Mouse (Mus musculus): ENCODE data around the gene Eef1e1.
"Not testable (repeated sequence)": the region's sequence is repeated elsewhere in the genome, so short reads cannot be mapped to it uniquely, and the experiment has no call there.

Eef1e1 gene

DNA sequence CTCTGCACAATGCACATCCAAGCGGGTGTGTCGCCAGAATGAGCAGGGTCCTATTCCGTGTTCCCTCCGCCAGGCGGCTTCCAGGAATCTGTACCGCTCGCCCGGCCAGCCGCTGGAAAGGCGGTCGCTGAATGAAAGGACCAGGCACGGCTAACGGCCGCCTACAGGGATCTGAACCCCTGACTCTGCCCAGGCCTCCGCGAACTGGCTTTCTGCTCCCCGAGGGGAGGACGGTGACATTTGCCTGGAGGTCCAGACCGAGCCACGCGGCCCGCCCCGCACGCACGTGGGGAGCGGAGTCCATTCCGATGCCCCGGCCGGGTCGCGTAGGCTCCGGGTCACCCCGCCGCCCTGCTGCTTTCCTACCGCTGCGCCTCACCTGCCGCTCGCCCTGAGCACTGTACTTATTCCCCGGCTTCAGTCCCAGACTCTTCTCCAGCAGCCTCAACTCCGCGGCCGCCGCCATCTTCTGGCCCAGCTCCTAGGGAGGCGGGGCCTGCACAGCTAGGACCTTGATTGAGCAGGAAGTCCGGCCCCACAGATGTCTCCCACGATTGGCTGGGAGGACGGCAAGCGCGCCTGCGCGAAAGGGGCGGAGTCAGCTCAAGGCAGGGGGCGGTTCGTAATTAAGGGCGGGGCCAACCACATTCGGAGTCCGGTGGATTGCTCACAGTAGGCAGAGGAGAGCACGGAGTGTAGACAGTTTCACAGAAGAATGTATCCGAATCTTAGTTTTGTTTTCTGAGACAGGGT is at the start of gene Eef1e1:
Gene Eef1e1 (minus strand): TSS at position 531 of the 753 bp plus-strand sequence.
- peak; percentile 94 for DNase-seq (ENCODE audit: low read depth, low spot score)

DNA sequence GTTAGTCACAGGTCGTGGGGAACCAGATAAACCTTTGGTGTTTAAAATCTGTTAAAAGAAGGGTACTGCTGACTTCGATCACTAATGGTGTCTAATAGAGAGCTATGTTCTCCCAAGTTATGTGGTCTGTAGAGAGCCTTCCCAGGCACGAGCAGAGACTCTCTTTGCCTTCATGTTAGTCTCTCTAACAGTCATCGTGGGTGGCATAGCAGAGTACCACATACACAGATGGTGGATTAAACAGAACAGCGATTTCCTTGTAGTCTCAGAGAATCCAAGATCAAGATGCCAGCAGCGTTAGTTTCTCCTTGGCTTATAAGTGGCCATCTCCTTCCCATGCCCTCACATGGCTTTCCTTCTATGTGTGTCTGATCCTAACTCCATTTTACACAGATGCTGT is 32.0 kb upstream of the Eef1e1 start:
- no peak for DNase-seq (ENCODE audit: low read depth, low spot score)

DNA sequence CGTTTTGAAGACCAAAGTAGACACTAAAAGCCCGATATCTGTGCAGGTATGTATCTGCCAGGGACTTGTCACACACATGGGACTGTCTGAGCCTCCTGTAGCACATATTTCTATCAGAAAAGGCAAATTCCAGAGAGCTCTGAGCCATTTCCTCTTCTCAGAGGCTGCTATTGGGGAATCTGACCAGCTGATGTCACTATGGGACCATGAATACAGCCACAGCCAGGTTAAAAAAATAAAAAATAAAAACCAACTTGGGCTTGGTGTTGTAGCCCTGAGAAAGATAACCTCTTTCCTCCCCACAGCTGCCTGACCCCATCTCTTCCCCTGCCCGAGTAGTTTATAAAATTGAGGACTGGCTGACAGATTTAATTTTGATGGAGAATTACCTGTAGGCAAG is 31.2 kb upstream of the Eef1e1 start:
- no peak for DNase-seq (ENCODE audit: low read depth, low spot score)

DNA sequence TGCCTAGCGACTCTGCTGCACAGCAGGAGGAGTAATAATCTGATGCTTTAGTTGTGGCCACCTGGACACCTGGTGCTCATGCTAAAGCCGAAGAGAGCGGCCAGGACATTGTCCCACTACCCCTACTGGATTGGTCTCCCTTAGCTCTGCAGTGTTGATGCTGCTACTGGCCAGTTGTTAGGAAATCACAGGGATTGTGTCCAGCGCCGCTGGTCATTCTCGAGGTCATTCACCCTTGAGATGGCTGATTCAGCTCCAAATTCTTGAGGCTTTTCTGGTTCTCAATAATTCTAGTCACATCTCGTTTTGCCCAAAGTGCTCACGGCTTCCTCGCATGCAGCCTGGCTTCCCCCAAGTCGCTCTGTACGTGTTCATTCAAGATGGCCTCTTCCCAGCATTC is 29.9 kb upstream of the Eef1e1 start:
- DNase-seq (ENCODE audit: low read depth, low spot score): no peak

DNA sequence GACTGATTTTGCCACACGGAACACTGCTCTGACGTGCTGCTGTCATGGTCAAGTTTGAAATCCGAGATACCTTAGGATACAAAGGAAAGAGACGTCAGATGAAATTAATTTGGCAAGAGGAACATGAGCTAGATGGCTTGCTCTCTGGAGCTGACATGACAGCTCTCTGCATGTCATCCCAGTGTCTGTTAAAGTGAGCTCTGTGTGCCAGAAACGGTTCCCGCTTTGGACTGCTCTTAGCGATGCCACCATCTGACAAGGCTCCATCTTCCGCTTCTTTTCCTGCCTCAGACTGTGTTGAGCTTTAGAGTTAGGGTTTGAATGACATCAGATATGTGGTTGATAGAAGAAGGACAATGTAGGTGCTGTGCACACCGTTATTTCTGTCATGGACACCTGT is 13.5 kb upstream of the Eef1e1 start:
- DNase-seq (ENCODE audit: low read depth, low spot score): no peak

DNA sequence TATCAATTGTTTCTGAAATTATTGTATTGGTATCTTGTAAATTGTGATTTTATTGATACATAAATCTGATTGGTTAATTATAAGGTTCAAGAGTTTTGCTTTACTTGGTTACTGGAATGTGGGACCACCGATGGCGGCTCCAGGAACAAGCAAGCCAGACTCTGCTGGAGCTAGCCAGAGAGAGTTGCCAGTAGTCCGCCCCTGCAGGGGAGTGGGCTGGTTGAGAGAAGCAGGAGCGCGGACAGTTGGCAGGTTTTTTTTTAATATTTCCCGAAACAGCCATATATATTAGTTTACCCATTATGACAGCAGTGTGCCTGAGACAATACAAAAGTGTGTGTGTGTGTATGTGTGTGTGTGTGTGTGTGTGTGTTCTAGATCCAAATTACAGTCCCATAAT is 12.6 kb upstream of the Eef1e1 start:
- DNase-seq (ENCODE audit: low read depth, low spot score): not testable (repeated sequence)

DNA sequence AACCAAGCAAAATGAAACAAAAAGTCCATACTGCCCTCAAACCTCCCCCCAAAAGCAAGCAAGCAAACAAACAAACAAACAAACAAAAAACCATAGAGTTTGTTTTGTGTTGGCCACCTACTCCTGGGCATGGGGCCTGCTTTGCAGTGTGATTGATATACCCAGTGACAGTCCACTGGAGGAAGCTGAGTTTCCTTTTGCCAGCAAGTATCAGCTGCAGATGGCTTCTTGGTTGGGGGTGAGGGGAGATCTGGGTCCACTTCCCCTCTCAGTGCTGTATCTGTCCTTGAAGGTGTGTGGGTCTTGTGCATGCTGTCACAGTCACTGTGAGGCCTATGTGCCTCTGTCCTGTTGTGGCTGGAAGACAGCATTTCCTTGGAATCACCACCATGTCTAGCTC is 11.2 kb upstream of the Eef1e1 start:
- DNase-seq (ENCODE audit: low read depth, low spot score): no peak

DNA sequence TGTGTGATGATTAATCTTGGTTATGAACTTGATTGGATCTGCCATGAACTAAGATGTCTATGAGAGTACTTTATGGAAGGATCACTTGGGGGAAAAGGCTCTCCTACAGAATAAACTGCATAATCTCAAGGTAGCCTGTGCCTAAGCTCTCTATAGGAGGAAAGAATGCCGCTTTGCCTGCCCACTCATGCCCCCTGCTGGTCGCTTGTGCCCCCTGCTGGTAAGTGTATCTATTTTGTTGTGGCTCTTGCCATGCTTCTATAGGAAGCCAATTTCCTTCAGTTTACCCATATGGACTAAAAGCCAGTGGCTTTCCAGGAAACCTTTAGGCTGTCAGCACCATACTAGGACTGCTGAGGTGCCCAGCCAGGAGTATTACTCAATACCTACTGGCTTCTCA is 9.7 kb upstream of the Eef1e1 start:
- DNase-seq (ENCODE audit: low read depth, low spot score): no peak

DNA sequence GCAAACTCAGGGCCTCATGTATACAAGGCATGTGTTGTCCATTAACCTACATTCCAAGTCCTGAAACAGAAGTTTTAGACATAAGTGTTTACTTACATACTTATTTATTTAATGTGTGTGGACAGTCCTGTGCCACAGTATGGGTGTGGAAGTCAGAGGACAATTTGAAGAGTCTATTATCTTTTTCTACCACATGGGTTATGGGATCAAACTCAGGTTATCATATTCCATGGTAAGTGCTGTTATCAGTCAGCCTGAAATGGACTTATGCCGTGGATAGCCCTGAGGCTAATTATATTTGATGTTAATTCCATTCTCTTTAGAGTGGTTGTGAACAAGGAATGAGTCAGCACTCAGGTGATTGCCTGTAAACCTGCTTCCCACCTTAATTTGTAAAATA is 5.9 kb upstream of the Eef1e1 start:
- DNase-seq (ENCODE audit: low read depth, low spot score): no peak

DNA sequence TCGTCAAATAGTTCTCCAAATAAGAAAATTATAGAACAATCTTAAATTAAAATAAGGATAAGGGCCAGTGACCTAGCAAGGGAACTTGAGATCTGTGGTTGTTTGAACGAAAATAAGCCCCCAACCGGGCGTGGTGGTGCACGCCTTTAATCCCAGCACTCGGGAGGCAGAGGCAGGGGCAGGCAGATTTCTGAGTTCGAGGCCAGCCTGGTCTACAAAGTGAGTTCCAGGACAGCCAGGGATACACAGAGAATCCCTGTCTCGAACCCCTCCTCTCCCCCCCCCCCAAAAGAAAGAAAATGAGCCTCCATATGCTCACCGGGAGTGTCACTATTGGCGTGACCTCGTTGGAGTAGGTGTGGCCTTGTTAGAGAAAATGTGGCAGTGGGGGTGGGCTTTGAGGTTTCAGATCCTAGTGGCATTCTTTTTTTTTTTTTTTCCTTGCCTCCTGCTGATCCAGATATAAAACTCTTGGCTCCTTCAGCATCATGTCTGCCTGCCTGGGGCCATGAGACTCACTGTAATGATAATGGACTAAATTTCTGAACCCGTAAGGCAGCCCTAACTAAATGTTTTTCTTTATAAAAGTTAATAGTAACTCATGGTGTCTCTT is 772 bp upstream of the Eef1e1 start:
- no peak for DNase-seq (ENCODE audit: low read depth, low spot score)

DNA sequence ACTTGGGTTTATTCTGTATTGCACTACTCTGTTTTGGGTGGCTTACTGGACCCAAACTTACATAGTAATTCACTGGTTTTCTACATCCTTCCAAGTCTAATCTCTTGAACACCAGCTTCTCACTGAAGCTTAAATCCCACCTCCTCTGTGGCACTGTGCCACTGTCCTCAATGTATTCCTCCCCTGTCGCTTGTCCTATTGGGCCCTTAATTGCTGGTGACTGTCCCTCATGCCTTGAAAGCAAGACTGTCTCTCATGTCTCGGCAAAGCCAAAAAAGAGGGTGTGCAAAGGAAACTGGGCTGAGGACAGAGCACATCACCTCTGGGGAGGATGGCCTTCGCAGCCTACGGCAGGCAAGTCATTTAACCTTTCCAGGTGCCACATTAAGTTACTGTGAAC is 993 bp downstream of the Eef1e1 start:
- DNase-seq (ENCODE audit: low read depth, low spot score): no peak

DNA sequence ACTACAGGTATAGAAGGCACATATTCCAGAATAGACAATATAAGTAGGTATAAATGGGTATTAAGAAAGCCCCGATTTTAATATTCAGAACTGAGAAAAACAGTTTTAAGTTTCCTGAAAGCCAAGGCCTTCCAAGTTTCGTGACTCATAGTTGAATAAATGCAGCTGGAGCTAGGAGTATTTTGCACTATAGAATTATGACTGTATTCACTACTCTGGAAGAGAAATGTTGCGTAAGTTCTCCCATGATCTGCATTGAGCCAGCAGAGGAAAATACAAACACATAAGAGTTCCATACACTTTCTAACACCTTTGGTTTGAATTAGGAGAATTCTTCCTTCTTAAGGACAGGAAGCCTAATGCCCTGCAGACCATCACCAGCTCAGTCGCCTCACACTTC is 8.6 kb downstream of the Eef1e1 start:
- DNase-seq (ENCODE audit: low read depth, low spot score): no peak

DNA sequence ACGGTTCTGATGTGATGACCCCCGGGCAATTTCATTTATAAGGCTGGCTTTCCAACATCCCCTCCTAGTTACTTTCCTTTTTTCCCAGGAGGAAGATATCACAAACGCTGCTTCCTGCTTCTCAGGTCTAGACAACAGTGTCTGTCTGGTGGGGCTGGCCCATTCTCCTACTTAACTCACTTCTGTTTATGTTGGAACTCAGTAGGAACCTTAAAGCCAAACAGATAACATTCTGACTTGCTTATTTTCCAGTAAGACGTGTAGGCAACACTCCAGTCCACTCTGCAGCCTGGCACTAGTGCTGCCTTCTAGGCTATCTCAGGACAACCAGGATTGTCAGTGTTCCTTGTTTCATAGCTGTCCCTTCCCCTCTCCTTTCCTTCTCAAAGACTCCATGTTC is 9.8 kb downstream of the Eef1e1 start:
- no peak for DNase-seq (ENCODE audit: low read depth, low spot score)

DNA sequence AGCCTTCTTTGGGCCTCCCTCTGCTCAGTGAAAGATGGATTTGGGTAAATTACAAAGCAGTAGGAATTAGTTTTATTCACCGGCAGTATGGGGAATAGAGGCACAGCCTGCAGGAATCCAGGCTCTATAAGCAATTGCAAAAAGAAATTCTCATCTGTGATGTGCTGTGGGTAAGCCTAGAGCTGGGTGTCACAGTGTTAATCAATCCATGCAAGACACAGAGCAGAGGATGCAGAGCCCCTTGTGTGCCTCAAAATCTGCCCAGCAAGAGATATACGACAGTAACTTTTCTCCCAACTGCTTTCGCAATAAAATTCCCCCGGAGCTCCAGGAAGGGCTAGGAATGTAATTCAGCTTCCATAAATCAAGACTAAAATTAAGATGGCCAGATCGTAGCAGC is 17.4 kb downstream of the Eef1e1 start:
- DNase-seq (ENCODE audit: low read depth, low spot score): no peak

DNA sequence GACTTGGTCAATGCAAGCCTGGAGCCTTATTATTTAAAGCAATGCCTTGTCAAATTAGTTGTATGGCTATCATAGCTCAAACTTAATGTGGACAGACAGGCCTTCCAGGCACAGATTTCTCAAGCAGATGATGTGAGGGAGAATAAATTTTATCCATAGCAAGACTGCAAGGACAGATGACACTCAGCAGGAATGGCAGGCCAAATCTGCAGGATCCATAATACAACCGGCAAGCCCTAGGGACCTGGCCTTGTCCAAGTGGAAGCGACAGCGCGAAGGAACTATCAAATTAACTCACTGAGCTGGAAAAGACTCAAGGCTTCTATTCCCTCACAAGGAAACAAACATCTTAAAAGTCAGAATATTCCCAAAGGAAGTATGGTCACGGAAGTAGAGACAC is 17.9 kb downstream of the Eef1e1 start:
- DNase-seq (ENCODE audit: low read depth, low spot score): no peak

DNA sequence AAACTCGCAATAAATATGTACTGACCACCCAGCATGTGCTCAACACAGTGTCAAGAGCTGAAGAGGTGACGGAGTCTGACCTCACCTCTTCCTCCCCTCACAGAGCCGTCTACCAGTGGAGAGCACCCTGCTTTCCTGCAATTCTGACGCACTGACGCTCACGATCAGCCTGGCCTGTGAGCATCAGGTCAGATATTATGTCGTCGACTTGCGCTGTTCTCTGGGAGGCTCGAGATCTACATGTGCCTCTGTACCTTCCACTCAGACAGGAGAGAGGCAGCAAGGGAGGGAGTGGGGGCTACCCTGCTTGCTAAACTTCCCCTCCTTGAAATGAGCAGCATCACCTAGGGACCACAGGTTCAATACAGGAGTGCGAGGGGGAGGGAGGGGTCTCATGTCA is 20.2 kb downstream of the Eef1e1 start:
- no peak for DNase-seq (ENCODE audit: low read depth, low spot score)

DNA sequence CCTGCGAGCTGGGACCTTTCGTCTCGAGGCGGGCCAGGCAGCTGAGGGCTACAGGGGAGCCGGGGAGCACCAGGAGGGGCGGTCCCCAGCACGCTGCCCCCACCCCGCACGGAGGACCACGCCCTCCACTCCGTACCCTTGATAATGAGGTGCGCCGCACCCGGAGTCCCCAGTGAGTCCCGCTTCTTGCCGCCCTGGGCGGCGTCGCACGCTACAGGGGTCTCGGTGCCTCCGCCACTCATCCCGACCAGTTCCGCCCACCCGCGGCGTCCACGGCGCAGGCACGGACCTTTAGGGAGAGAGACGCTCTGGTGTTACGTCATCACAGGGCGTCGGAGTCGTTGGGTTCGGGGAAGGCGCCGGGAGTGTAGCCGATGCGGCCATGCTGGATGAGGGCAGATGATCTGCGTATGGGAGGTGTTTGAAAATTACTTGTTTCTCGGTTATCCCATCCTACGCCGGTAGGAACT is 24.0 kb downstream of the Eef1e1 start, which contains the start of gene Bloc1s5:
Gene Bloc1s5 (minus strand): TSS at position 310 of the 470 bp plus-strand sequence.
- DNase-seq (ENCODE audit: low read depth, low spot score): peak; percentile 91

DNA sequence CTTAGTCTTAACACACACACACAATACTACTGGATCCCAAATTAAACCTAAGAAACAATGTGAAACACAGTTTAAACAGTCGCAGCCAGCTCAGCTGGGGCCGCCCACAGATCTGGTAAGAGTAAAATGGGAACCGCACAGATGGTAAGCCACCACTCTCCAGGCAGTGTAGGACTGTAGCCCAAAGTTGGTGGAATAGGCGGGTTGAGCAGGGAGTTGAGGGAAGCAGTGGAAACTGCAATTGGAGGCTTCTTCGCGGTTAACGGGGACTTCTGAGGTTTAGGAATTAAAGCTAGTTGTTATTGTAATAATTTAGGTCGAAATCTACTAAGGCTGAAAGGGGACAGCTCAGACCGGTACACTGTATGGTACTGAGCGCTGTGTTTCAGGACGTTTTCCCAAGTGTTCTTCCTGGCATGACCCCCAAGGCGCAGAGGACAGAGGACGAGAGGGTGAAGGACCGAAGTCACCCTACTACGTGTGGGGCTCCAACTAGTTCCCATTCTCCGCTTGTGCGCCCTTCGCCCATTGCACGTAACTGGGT is 24.5 kb downstream of the Eef1e1 start:
- DNase-seq (ENCODE audit: low read depth, low spot score): no peak

DNA sequence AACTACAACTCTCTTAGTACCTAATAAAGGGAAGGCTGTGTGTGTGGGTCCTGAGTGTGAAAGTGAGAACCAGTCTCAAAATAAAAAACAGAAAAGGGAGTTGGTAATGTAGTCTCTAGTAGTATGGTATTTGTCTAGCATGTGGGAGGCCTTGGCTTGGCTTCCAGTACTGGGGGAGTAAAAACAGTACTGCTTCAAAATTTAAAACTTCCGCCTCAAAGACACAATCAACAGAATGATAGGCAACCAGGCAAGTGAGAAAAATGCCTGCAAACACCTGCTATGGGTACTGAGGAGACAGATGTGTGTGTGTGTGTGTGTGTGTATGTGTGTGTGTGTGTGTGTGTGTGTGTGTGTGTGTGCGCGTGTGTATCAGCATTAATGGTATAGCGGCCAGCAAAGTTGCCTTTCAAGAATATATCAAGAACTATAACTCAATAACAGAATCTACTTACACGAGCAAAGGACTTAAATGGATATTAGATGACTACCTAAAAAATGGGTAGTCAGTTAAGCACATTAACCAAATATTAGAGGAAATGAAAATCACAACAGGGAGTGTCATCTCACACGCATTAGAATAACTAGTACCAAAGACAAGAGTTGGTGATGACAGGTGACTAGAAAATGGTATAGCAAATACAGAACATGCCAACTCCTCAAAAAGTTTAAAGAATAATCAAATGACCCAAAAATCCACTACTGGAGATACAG is 25.4 kb downstream of the Eef1e1 start:
- no peak for DNase-seq (ENCODE audit: low read depth, low spot score)

DNA sequence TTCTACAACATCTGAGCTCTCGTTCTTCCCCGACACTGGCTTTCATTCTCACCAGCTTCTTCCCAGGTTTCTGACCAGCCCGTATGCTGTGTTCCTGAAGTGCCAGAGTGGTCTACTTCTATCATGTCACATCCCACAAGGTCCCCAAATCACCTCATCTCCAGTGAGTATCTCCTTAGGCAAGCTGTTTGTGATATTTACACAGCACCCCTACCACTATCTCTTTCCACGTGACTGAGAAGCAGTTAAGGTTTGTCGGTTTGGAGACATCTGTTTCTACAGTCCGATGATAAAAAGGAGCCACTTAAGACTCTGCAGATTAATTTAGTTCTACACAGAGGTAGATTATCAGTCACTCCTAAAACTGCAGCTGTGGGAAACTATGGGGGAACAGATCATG is 26.3 kb downstream of the Eef1e1 start:
- DNase-seq (ENCODE audit: low read depth, low spot score): no peak

DNA sequence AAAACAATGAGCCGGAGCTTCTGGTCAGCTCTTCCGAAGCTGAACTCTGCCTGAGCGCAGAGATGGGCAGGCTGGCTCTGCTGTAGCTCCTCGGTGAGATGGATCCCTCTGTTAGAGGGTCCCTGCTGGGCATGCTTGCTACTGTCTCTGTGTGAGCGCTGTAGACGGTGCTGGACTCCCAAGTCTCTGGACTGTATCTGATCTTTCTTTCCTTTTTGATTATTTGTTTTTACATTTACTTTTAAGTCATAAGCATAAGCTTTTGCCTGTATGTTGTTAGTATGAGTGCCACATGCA is 32.7 kb downstream of the Eef1e1 start:
- DNase-seq (ENCODE audit: low read depth, low spot score): no peak

DNA sequence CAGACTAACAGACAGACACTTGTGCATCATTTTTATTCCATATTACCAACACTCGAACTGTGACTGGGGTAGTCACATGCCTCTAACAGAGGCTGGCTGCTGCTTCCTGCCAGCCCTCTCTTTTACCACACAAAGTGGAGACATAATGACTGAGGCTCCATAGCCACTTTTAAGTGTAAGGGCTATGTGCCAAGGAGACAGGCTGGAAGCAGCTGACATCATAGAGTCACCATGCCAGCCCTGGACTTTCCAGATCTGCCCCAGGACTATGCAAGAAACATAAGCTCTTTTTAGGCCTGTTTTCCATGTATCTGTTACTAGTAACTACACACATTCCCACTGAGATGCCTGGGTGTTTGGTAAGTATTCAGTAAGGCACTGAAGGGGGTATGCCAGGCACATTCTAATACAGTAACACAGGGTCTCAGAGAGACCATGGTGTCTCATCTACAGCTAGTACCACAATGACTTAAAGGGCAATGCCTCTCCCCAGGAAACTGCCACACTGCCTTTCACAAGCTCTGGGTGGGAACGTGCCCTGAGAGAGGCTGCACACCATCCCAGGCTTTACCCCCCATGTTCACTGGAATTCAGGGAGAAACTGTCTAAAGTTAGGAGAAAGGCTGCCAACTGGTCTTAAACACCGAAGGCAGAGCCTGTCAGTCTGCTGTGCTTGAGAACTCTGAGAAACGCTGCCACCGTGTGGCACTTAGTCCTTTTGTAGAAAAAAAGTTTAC is 33.2 kb downstream of the Eef1e1 start:
- no peak for DNase-seq (ENCODE audit: low read depth, low spot score)

All from skeletal muscle tissue, adult 2 months (tissue).